Mouse (Mus musculus) G1E (cell line): Measurements from ENCODE around the gene Coq8a. TPM values are rescaled to one million over a fixed set of nuclear protein-coding genes. Genes with fewer than 3 reads are reported as not detected.

Experiments
- ATAC-seq: 2 replicates; pipeline ENCODE4 v1.8.0; 2016; ENCODE audit warnings: mild to moderate bottlenecking; ENCODE audit not compliant: insufficient number of reproducible peaks, poor library complexity, low FRiP score, severe bottlenecking; ENCODE audit errors: extremely low read depth
- DNase-seq: peaks from one replicate; pipeline ENCODE4 v3.0.0; 2012; ENCODE audit warnings: low spot score
- H3K27me3 ChIP-seq: 2 replicates; pipeline ENCODE4 v1.6.1; 2012; ENCODE audit warnings: mild to moderate bottlenecking, low read length, inconsistent platforms; ENCODE audit not compliant: insufficient read depth
- H3K36me3 ChIP-seq: replicated peaks from 2 replicates; pipeline ENCODE3; 2012; ENCODE audit warnings: mild to moderate bottlenecking, inconsistent platforms
- H3K4me1 ChIP-seq: 2 replicates; pipeline ENCODE4 v1.6.1; 2012; ENCODE audit warnings: low read depth, low read length, inconsistent platforms, mixed read lengths; ENCODE audit not compliant: insufficient read depth
- H3K4me3 ChIP-seq: 2 replicates; pipeline ENCODE4 v1.5.1; 2012; ENCODE audit warnings: low read depth, mild to moderate bottlenecking, inconsistent platforms, low read length, moderate library complexity, mixed read lengths
- H3K9me3 ChIP-seq: replicated peaks from 2 replicates; pipeline ENCODE4 v1.6.1; 2012; ENCODE audit warnings: inconsistent platforms
- CTCF ChIP-seq: IDR thresholded peaks from 2 replicates; pipeline ENCODE4 v1.5.1; 2012; ENCODE audit warnings: low read depth, low read length, inconsistent platforms, mixed read lengths
- GATA1 ChIP-seq: IDR thresholded peaks from 2 replicates; pipeline ENCODE4 v1.6.1; 2012; ENCODE audit warnings: borderline replicate concordance, low read length, inconsistent platforms, mixed read lengths
- GATA2 ChIP-seq: IDR thresholded peaks from 2 replicates; pipeline ENCODE4 v1.6.1; 2012; ENCODE audit warnings: low read depth, low read length, inconsistent platforms, borderline replicate concordance
- POLR2AphosphoS5 ChIP-seq: IDR thresholded peaks from 2 replicates; pipeline ENCODE4 v1.6.1; 2012; ENCODE audit warnings: low read depth, low read length, inconsistent platforms; ENCODE audit not compliant: insufficient replicate concordance
- TAL1 ChIP-seq: conservative IDR thresholded peaks from 2 replicates; pipeline ENCODE4 v1.6.1; 2012; ENCODE audit warnings: low read depth, low read length, inconsistent platforms, mixed read lengths
- polyA plus RNA-seq: library from polyadenylated mRNA; stranded (reverse); fragments of >175 nt; gene quantifications from 2 replicates; pipeline ENCODE4 v1.2.3, GENCODE M21; 2012
- total RNA-seq, 2 experiments: library from RNA; stranded (forward) in 1 of 2; stranded (reverse) in 1 of 2; fragments of 200-1000 nt in 1 of 2; fragments of >200 nt in 1 of 2; fragmentation: Nextera tagmentation in 1 of 2; gene quantifications; 2 replicates each; pipeline ENCODE4 v1.2.3; 2014 to 2017

The Coq8a gene
- total and polyA plus RNA-seq, 3 experiments, result 4.0 to 6.2 (median 4.4) TPM

GRCm38 (mm10) chr1:180186371-180186770, 13.0 kb downstream of the Coq8a start:
- DNase-seq (no peak), ATAC-seq (no peak)
- Histone ChIP-seq H3K9me3 (no peaks in the 10 kb centered on the region), H3K27me3 (peaks cover 33% of the 10 kb centered on the region), H3K4me3 (no peak overlapping the region), H3K36me3 (no peaks in the 10 kb centered on the region), H3K4me1 (peaks cover 11% of the 10 kb centered on the region)
- TF ChIP-seq POLR2AphosphoS5, result no peak
- TF ChIP-seq CTCF, result no peak
- TF ChIP-seq GATA1, result no peak

DNA sequence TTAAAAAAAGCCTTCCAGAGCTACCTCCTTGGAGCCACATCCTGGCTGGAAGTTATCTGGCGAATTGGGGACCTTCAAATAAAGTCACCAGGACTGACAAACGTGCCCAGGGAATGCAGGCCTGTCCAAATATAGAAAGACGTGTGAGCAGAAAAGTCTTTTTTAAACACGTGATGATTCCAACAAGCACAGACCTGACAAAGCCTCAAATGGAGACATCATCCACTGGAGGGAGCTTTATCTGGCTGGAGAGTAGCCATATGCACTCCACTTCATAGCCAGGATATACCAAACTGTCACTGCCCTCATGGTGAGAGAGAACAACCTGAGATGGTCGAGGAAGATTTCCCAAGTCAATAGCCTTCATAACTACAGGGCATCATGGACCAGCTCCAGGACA, 13.5 kb downstream of the Coq8a start:
- no peak overlapping the region for H3K4me3 ChIP-seq
- no peaks in the 10 kb centered on the region for H3K9me3 ChIP-seq
- no peak for DNase-seq
- H3K4me1 ChIP-seq, result peaks cover 11% of the 10 kb centered on the region
- no peaks in the 10 kb centered on the region for H3K36me3 ChIP-seq
- ATAC-seq, result no peak
- TF ChIP-seq POLR2AphosphoS5, result no peak
- TF ChIP-seq GATA1, result no peak
- TF ChIP-seq GATA2, result no peak
- TF ChIP-seq CTCF, result no peak
- no peak for TF ChIP-seq TAL1
- H3K27me3 ChIP-seq, result peaks cover 29% of the 10 kb centered on the region

DNA sequence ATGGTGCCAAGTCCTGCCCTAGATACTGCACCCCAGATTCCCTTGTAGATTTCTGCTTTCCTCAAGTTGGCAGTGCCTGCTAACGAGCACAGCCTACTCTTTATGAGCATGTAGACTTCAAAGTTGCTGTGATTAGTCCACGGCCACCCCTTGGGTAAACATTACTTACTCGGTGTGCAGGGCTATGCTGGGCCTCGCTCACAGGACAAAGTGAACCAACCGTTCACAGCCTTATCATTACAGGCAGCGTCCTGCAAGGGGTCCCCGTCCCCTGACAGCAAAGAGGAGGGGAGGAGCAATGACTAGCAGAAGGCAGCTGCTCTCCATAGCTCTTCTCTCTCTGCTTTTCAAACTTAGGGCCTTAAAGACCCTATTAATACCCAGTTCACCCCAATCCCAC, 14.6 kb downstream of the Coq8a start:
- Histone ChIP-seq H3K4me3 (no peak overlapping the region), H3K36me3 (no peaks in the 10 kb centered on the region), H3K9me3 (no peaks in the 10 kb centered on the region), H3K27me3 (peaks cover 26% of the 10 kb centered on the region), H3K4me1 (peaks cover 11% of the 10 kb centered on the region)
- no peak for TF ChIP-seq GATA1
- TF ChIP-seq GATA2, result no peak
- TF ChIP-seq CTCF, result no peak
- TF ChIP-seq TAL1, result no peak
- no peak for TF ChIP-seq POLR2AphosphoS5
- ATAC-seq, result no peak; the same call in 1 of the 2 replicates
- no peak for DNase-seq

- DNase-seq (no peak), ATAC-seq (no peak)
- peaks cover 20% of the 10 kb centered on the region for H3K27me3 ChIP-seq
- peaks cover 2% of the 10 kb centered on the region for H3K36me3 ChIP-seq
- peaks cover 11% of the 10 kb centered on the region for H3K4me1 ChIP-seq
- no peak overlapping the region for H3K4me3 ChIP-seq
- TF ChIP-seq TAL1, result no peak
- no peak for TF ChIP-seq GATA2
- no peak for TF ChIP-seq CTCF
- TF ChIP-seq POLR2AphosphoS5, result no peak
- TF ChIP-seq GATA1, result no peak
- H3K9me3 ChIP-seq, result no peaks in the 10 kb centered on the region
Observed at GRCm38 (mm10) chr1:180183525-180184159, 15.8 kb downstream of the Coq8a start.

DNA sequence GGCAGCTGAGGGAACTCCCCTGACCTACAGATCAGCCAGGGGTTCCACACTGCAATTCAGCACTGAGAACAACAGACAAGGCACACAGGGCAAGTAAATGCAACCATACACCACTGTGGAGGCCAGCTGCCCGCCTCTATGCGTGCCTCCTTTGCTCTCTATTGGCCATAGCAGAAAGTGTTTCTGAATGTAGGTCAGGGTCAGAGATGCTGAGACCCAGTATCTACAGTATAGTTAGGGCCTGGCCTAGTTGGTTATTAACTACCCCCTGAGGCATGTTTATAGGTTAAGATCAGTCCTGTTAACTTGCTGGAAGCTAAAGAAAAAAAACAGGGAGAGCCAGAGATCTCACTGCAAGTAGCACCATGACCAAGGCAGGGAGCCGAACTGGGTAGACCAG, 16.7 kb downstream of the Coq8a start:
- peaks cover 14% of the 10 kb centered on the region for H3K27me3 ChIP-seq
- H3K36me3 ChIP-seq, result peaks cover 5% of the 10 kb centered on the region
- H3K4me3 ChIP-seq, result no peak overlapping the region
- H3K9me3 ChIP-seq, result no peaks in the 10 kb centered on the region
- no peak for ATAC-seq
- DNase-seq, result no peak
- H3K4me1 ChIP-seq, result peaks cover 11% of the 10 kb centered on the region
- TF ChIP-seq TAL1, result no peak
- no peak for TF ChIP-seq GATA2
- no peak for TF ChIP-seq POLR2AphosphoS5
- no peak for TF ChIP-seq CTCF
- no peak for TF ChIP-seq GATA1

DNA sequence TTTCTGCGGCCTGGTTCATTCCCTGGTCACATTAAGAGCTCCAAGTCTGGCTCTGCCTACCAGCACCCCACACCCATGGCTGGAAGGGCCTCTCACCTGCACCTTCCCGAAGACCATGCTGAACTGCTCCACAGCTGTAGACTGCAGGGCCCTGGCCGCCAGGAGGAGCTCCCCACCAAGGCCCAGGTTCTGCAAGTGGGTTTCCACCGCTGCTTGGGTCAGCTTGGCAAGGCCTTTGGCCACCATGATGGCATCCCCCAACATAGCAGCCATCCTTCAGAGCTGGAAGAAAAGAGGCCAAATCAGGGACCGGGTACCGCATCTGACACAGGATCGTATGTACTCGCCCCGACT, 17.5 kb downstream of the Coq8a start:
- ATAC-seq (no peak), DNase-seq (no peak)
- no peak overlapping the region for H3K4me3 ChIP-seq
- H3K9me3 ChIP-seq, result no peaks in the 10 kb centered on the region
- TF ChIP-seq POLR2AphosphoS5 (no peak), TAL1 (no peak), GATA1 (no peak), GATA2 (no peak), CTCF (no peak)
- H3K27me3 ChIP-seq, result peaks cover 14% of the 10 kb centered on the region
- H3K36me3 ChIP-seq, result peaks cover 5% of the 10 kb centered on the region
- peaks cover 11% of the 10 kb centered on the region for H3K4me1 ChIP-seq
